Mouse (Mus musculus): ENCODE data around the gene Arhgap17. TPM values are rescaled to one million over a fixed set of nuclear protein-coding genes. Genes with fewer than 3 reads are reported as not detected.
A peak's percentile ranks its signal among the peaks of the same experiment; 100 is the strongest.

The Arhgap17 gene
- total and polyA plus RNA-seq, 3 experiments, result 6.7 to 56.1 (median 7.4) TPM

- Histone ChIP-seq H3K4me3 (replicated peaks in 1 of 3; ENCODE audit: low read depth in 2 of 3, low read length in 2 of 3, poor library complexity in 1 of 3) (peak overlapping the region; percentile 78 to 80 (median 79)), H3K27me3 (replicated peaks) (peaks cover 5% of the 10 kb centered on the region), H3K9ac (ENCODE audit: insufficient read depth, low read depth) (peak overlapping the region; percentile 72), H3K27ac (ENCODE audit: insufficient read depth, low read depth) (peak overlapping the region; percentile 39), H3K4me2 (ENCODE audit: insufficient read depth, low read depth, poor library complexity, severe bottlenecking) (peak overlapping the region; percentile 83), H3K4me1 (ENCODE audit: control insufficient read depth in 1 of 2, insufficient read depth in 2 of 2) (peaks cover 25 to 49% of the 10 kb centered on the region in 2 experiments), H3K36me3 (replicated peaks in 1 of 2; ENCODE audit: control insufficient read depth in 1 of 2, insufficient read depth in 1 of 2, low read length in 1 of 2) (peaks cover 0 to 32% of the 10 kb centered on the region in 2 experiments), H3K79me2 (replicated peaks; ENCODE audit: control insufficient read depth, extremely low read depth, insufficient read depth, poor library complexity, severe bottlenecking) (peaks cover 34% of the 10 kb centered on the region), H3K9me3 (replicated peaks; ENCODE audit: low read length) (no peaks in the 10 kb centered on the region)
- dilution Hi-C loops (cut with MboI; ENCODE audit: extremely low pct_ligation_motif_present, extremely low pct_unique_long_range_greater_than_20kb, low sequenced_read_pairs), result no loop called here
- in situ Hi-C loops (cut with MboI; ENCODE audit: low pct_ligation_motif_present, low pct_unique_long_range_greater_than_20kb, low sequenced_read_pairs), result no loop called here
- no peak for DNase-seq (ENCODE audit: extremely low read depth)
- no peak for TF ChIP-seq ZC3H11A (IDR thresholded peaks at IDR 0.05; ENCODE audit: low read depth, low read length)
- no peak for TF ChIP-seq RCOR1 (conservative IDR thresholded peaks at IDR 0.05; ENCODE audit: low read depth, low read length)
- no peak for TF ChIP-seq POLR2A (IDR thresholded peaks at IDR 0.05; ENCODE audit: low read depth, low read length)
- TF ChIP-seq MAZ (IDR thresholded peaks at IDR 0.05; ENCODE audit: low read depth, low read length), result no peak
- peak; percentile 17; the same call in 1 of the 2 replicates for TF ChIP-seq MXI1 (IDR thresholded peaks at IDR 0.05; ENCODE audit: low read depth, low read length)
- no peak for TF ChIP-seq USF2 (conservative IDR thresholded peaks at IDR 0.05; ENCODE audit: low read depth, low read length)
- no peak for TF ChIP-seq E2F4 (IDR thresholded peaks at IDR 0.05; ENCODE audit: insufficient replicate concordance, low read depth, low read length)
- TF ChIP-seq BHLHE40 (IDR thresholded peaks at IDR 0.05; ENCODE audit: low read depth, low read length), result peak; percentile 98
- TF ChIP-seq UBTF (IDR thresholded peaks at IDR 0.05; ENCODE audit: low read depth, low read length), result no peak
- peak; percentile 32; the same call in 1 of the 2 replicates for TF ChIP-seq SIN3A (IDR thresholded peaks at IDR 0.05; ENCODE audit: low read length)
- TF ChIP-seq JUND (conservative IDR thresholded peaks at IDR 0.05; ENCODE audit: low read depth, low read length), result no peak
- peak; percentile 47; the same call in 1 of the 2 replicates for TF ChIP-seq ETS1 (conservative IDR thresholded peaks at IDR 0.05; ENCODE audit: low read depth, low read length)
- no peak for TF ChIP-seq TBP (conservative IDR thresholded peaks at IDR 0.05; ENCODE audit: low read depth, low read length)
- no peak for TF ChIP-seq ZKSCAN1 (IDR thresholded peaks at IDR 0.05; ENCODE audit: borderline replicate concordance, low read depth, low read length)
- peak; percentile 65 for TF ChIP-seq ZNF384 (IDR thresholded peaks at IDR 0.05; ENCODE audit: low read depth, low read length)
- peak; percentile 58 for TF ChIP-seq IRF4 (IDR thresholded peaks at IDR 0.05; ENCODE audit: low read depth, low read length)
- TF ChIP-seq SMC3 (IDR thresholded peaks at IDR 0.05; ENCODE audit: low read depth, low read length), result no peak
- TF ChIP-seq ZMIZ1 (IDR thresholded peaks at IDR 0.05; ENCODE audit: low read depth, low read length), result no peak
- TF ChIP-seq NRF1 (IDR thresholded peaks at IDR 0.05; ENCODE audit: low read depth, low read length), result no peak
- TF ChIP-seq CHD2 (IDR thresholded peaks at IDR 0.05; ENCODE audit: low read length), result no peak
- no peak for TF ChIP-seq ELF1 (IDR thresholded peaks at IDR 0.05; ENCODE audit: low read depth, low read length)
- no peak for TF ChIP-seq JUN (IDR thresholded peaks at IDR 0.05; ENCODE audit: insufficient read depth, low read depth, low read length)
- TF ChIP-seq MAFK (IDR thresholded peaks at IDR 0.05; ENCODE audit: insufficient replicate concordance, low read length), result no peak
- TF ChIP-seq MYC (IDR thresholded peaks at IDR 0.05; ENCODE audit: low read depth, low read length), result peak; percentile 71
- TF ChIP-seq HCFC1 (IDR thresholded peaks at IDR 0.05; ENCODE audit: low read depth, low read length), result no peak
- peak; percentile 84 for TF ChIP-seq MEF2A (IDR thresholded peaks at IDR 0.05; ENCODE audit: borderline replicate concordance, low read depth, low read length)
- no peak for TF ChIP-seq PAX5 (IDR thresholded peaks at IDR 0.05; ENCODE audit: low read length)
- TF ChIP-seq EP300 (IDR thresholded peaks at IDR 0.05; ENCODE audit: low read length), result peak; percentile 71
- TF ChIP-seq CTCF (conservative IDR thresholded peaks at IDR 0.05 in 1 of 2, IDR thresholded peaks at IDR 0.05 in 1 of 2; ENCODE audit: low read depth in 2 of 2, low read length in 2 of 2), result no peak
- no peak for TF ChIP-seq CHD1 (IDR thresholded peaks at IDR 0.05; ENCODE audit: low read depth, low read length)
- TF ChIP-seq RAD21 (IDR thresholded peaks at IDR 0.05; ENCODE audit: low read depth, low read length), result no peak
- TF ChIP-seq KAT2A (IDR thresholded peaks at IDR 0.05; ENCODE audit: insufficient replicate concordance, low read length), result no peak
- TF ChIP-seq GABPA (IDR thresholded peaks at IDR 0.05; ENCODE audit: insufficient replicate concordance, low read depth, low read length), result no peak
- TF ChIP-seq USF1 (IDR thresholded peaks at IDR 0.05; ENCODE audit: low read depth, low read length), result no peak
- no peak for TF ChIP-seq POLR2AphosphoS2 (IDR thresholded peaks at IDR 0.05; ENCODE audit: low read depth, low read length)
- TF ChIP-seq MAX (IDR thresholded peaks at IDR 0.05; ENCODE audit: low read length), result peak; percentile 36; the same call in 1 of the 2 replicates
- no peak for TF ChIP-seq NELFE (IDR thresholded peaks at IDR 0.05; ENCODE audit: low read depth, low read length)
- TF ChIP-seq TCF12 (IDR thresholded peaks at IDR 0.05; ENCODE audit: low read depth, low read length), result no peak
These were observed 653 bp downstream of the Arhgap17 start for GRCm38 (mm10) chr7:123368778-123369746.

Measured in CH12.LX (cell line).